Mouse (Mus musculus) heart, postnatal 0 days (tissue): Measurements from ENCODE around the gene Irx5. TPM values are rescaled to one million over a fixed set of nuclear protein-coding genes. Genes with fewer than 3 reads are reported as not detected.

Experiments
- ATAC-seq: fragments of 200-750 bp; cut with Nextera tagmentation; 2 replicates; pipeline ENCODE4 v1.8.0; 2017; ENCODE audit warnings: low read depth, moderate number of reproducible peaks, moderate library complexity; ENCODE audit not compliant: insufficient read depth
- DNase-seq: peaks from one replicate; pipeline ENCODE4 v3.0.0-alpha.2; 2016; ENCODE audit warnings: low spot score
- H3K27ac ChIP-seq: fragments of 300-500 bp; sonication (generic); 2 replicates; pipeline ENCODE4 v1.5.1; 2014; ENCODE audit warnings: low read depth, mild to moderate bottlenecking
- H3K27me3 ChIP-seq: fragments of 300-500 bp; sonication (generic); 2 replicates; pipeline ENCODE4 v1.6.1; 2014; ENCODE audit warnings: low read length, mixed read lengths; ENCODE audit not compliant: control insufficient read depth, insufficient read depth
- H3K36me3 ChIP-seq: fragments of 300-500 bp; sonication (generic); replicated peaks from 2 replicates; pipeline ENCODE4 v1.6.1; 2014; ENCODE audit warnings: low read length, mixed read lengths; ENCODE audit not compliant: control insufficient read depth, insufficient read depth
- H3K4me1 ChIP-seq: fragments of 300-500 bp; sonication (generic); 2 replicates; pipeline ENCODE4 v1.6.1; 2014; ENCODE audit warnings: antibody characterized with exemption; ENCODE audit not compliant: control insufficient read depth, insufficient read depth
- H3K4me2 ChIP-seq: fragments of 300-500 bp; sonication (generic); 2 replicates; pipeline ENCODE4 v1.6.1; 2014; ENCODE audit warnings: low read depth, mild to moderate bottlenecking, low read length, moderate library complexity
- H3K4me3 ChIP-seq: fragments of 300-500 bp; sonication (generic); 2 replicates; pipeline ENCODE4 v1.5.1; 2014; ENCODE audit warnings: low read depth, low read length
- H3K9ac ChIP-seq: fragments of 300-500 bp; sonication (generic); replicated peaks from 2 replicates; pipeline ENCODE4 v1.6.1; 2014; ENCODE audit warnings: low read depth, low read length, mixed read lengths
- H3K9me3 ChIP-seq: fragments of 300-500 bp; sonication (generic); replicated peaks from 2 replicates; pipeline ENCODE4 v1.6.1; 2016; ENCODE audit warnings: low read length; ENCODE audit not compliant: control insufficient read depth
- CTCF ChIP-seq: IDR thresholded peaks from 2 replicates; pipeline ENCODE4 v1.5.1; 2016; ENCODE audit warnings: antibody characterized with exemption, control low read depth, low read depth
- EP300 ChIP-seq: IDR thresholded peaks from 2 replicates; pipeline ENCODE4 v1.6.1; 2016; ENCODE audit warnings: antibody characterized with exemption, low read depth
- WGBS: fragments of 180-500 bp; shearing (Covaris S2); extraction: QIAGEN DNeasy Blood & Tissue Kit; methylation state at CpG from one replicate; pipeline ENCODE4 v1.1.7; 2014; 5-methylcytosine and 5-hydroxymethylcytosine counted together
- polyA plus RNA-seq: library from polyadenylated mRNA; unstranded; fragments of >200 nt; fragmentation: Nextera tagmentation; extraction: Ambion mirVana; gene quantifications from 2 replicates; pipeline ENCODE4 v1.2.1, GENCODE M21; 2015
- total RNA-seq: library from RNA; depleted of rRNA; stranded (reverse); fragments of >200 nt; gene quantifications from 2 replicates; pipeline ENCODE4 v1.2.3, GENCODE M21; 2014; ENCODE audit warnings: low replicate concordance

Gene Irx5
- total and polyA plus RNA-seq, 2 experiments from 2014 or later, result 7.3 to 18.6 TPM

DNA sequence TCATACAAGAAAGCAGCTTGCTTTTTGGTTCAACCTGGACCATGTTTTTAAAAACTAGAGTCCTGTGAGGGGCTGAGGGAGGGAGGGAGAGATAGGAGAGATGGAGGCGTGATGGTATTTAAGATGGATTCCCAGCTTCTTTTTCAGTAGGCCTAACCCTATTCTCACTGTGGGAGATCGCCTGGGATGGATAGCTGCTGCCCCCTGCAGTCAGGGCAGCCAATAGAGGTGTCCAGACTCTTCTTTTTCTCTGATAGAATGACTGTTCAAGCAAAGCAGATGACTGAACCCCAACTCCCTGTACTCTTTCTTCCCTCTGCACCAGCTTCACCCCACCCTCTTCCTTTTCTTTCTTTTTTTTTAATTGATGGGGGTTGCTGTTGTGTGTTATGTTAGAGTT, 23.1 kb downstream of the Irx5 start:
- Histone ChIP-seq H3K27ac (no peak overlapping the region), H3K4me2 (no peak overlapping the region), H3K36me3 (no peaks in the 10 kb centered on the region), H3K4me3 (no peak overlapping the region), H3K4me1 (no peaks in the 10 kb centered on the region), H3K9me3 (no peaks in the 10 kb centered on the region), H3K9ac (no peak overlapping the region), H3K27me3 (0 out of 2 replicates have a peak, but pooled peaks cover 7% of the 10 kb centered on the region)
- 33% methylated on average over 2 of the region's 2 CpGs for WGBS
- TF ChIP-seq EP300 (no peak), CTCF (peak; percentile 32)
- DNase-seq (no peak), ATAC-seq (no peak)

DNA sequence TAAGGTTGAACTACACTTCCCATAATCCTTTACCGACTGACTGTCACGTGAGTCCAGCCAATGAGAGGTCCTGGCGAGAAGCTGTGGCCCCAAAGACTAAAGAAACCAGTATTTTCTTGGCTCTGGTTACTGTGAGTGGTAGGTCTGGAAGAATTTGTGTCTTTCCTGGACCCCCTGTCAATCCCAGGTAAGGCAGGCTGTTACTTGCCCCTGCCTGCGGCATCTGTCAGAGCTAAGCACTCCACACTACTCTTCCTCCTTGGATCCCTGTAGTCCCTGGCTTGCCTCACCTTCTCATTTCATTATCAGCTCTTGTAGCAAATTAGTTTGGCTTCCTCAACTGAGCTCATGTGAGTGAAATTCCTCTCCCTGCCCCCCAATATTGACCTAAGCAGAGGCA, 30.5 kb downstream of the Irx5 start:
- TF ChIP-seq EP300, result no peak
- TF ChIP-seq CTCF, result no peak
- H3K27me3 ChIP-seq, result no peaks in the 10 kb centered on the region
- no peak overlapping the region for H3K4me2 ChIP-seq
- H3K4me1 ChIP-seq, result no peaks in the 10 kb centered on the region
- H3K9me3 ChIP-seq, result no peaks in the 10 kb centered on the region
- ATAC-seq (no peak), DNase-seq (no peak)
- H3K9ac ChIP-seq, result no peak overlapping the region
- 78% methylated on average over 4 of the region's 4 CpGs for WGBS
- H3K27ac ChIP-seq, result no peak overlapping the region
- H3K4me3 ChIP-seq, result no peak overlapping the region
- H3K36me3 ChIP-seq, result no peaks in the 10 kb centered on the region

DNA sequence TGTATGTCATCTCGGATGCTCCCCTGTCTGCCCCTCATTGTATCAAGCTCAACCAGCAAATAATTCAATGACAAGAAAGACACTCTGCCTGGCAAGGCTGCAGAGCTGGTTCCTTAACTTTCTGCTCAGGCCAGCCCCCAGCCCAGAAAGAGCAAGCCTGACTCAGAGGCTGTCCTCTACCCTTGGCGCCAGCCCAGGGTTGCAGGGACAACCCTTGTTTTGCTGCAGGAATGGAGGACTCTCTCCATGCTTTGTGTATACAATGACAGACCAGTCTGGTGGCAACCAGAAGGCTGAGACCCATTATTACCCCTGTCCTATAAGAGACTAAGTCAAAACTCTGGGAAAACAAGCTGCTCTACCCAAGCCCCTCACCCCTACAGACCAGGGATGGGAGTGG, 46.8 kb downstream of the Irx5 start:
- Histone ChIP-seq H3K27ac (no peak overlapping the region), H3K27me3 (no peaks in the 10 kb centered on the region), H3K4me3 (no peak overlapping the region), H3K4me2 (no peak overlapping the region), H3K9me3 (no peaks in the 10 kb centered on the region), H3K4me1 (no peaks in the 10 kb centered on the region), H3K36me3 (no peaks in the 10 kb centered on the region), H3K9ac (no peak overlapping the region)
- WGBS, result 75% methylated on average over 2 of the region's 2 CpGs
- no peak for ATAC-seq
- DNase-seq, result no peak
- no peak for TF ChIP-seq CTCF
- TF ChIP-seq EP300, result no peak

DNA sequence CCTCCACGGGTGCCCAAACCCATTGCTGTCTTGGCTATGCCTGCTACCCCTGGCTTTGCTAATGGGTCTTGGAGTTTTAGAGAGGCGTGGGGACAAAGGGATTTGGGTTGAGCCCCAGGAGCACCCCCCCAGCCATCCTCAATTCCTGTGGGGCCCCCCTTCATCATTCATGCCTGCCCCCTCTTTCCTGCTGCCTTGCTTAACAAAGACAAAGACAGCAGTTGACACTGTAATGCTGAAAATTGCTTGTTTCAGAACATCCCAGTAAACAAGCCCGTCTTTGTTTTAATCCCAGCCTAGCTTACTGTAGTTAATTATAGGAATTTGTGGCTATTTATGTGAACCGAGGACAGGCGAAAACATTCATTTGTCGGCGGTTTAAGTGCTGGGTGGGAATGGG, 50.7 kb downstream of the Irx5 start:
- no peak for DNase-seq
- Histone ChIP-seq H3K9ac (no peak overlapping the region), H3K4me1 (no peaks in the 10 kb centered on the region), H3K27ac (no peak overlapping the region), H3K36me3 (no peaks in the 10 kb centered on the region), H3K9me3 (no peaks in the 10 kb centered on the region), H3K4me3 (no peak overlapping the region), H3K4me2 (no peak overlapping the region), H3K27me3 (no peaks in the 10 kb centered on the region)
- ATAC-seq, result no peak
- 72% methylated on average over 7 of the region's 7 CpGs for WGBS
- no peak for TF ChIP-seq CTCF

DNA sequence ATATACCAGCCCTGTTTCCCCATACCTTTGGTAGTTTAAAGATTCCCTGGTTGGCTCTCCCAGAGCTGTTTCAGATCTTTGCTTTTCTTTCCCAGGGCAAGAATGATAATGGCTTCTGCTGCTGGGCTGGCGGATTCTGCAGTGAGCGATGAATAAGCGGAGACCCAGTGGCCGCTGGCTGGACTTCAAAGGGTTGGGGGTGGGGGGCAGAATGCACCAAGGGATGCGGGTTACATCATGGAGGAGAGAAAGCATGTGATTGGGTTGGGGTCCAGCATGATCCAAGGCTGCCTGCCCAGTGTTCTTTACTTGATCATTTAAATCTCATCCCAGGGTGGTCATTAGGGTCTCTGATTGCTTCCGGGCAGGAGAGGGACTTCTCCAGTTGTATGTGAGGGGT, 56.2 kb downstream of the Irx5 start:
- Histone ChIP-seq H3K9me3 (no peaks in the 10 kb centered on the region), H3K27me3 (no peaks in the 10 kb centered on the region), H3K36me3 (no peaks in the 10 kb centered on the region), H3K9ac (no peak overlapping the region), H3K4me2 (no peak overlapping the region), H3K4me1 (no peaks in the 10 kb centered on the region), H3K4me3 (no peak overlapping the region), H3K27ac (no peak overlapping the region)
- TF ChIP-seq CTCF (no peak), EP300 (no peak)
- WGBS, result 75% methylated on average over 6 of the region's 6 CpGs
- ATAC-seq, result no peak
- DNase-seq, result no peak

DNA sequence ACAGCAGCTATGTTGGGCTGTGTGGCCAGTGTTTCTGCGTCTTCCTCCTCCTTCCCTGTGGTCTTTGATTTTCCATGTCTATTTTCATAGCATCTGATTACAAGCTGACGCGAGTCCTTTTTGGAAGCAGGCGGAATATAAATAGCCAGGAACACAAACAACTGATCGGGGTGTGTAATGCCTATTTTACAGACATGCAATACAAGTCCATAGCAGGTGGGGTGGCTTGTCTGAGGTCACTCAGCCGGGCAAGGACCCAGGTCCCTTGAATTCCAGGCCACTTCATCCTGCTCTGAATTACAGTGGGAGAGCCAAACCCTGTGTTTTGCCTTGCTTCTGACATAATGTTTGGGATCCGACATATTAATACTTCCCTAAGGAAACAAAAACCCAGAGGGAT, 63.2 kb downstream of the Irx5 start:
- H3K4me1 ChIP-seq, result no peaks in the 10 kb centered on the region
- no peak for ATAC-seq
- peaks cover 3% of the 10 kb centered on the region; the same call in 1 of the 2 replicates for H3K27me3 ChIP-seq
- H3K4me3 ChIP-seq, result no peak overlapping the region
- no peak for DNase-seq
- H3K9me3 ChIP-seq, result no peaks in the 10 kb centered on the region
- no peaks in the 10 kb centered on the region for H3K36me3 ChIP-seq
- WGBS, result 48% methylated on average over 7 of the region's 7 CpGs
- H3K9ac ChIP-seq, result no peak overlapping the region
- TF ChIP-seq EP300, result no peak
- no peak for TF ChIP-seq CTCF
- no peak overlapping the region for H3K27ac ChIP-seq
- H3K4me2 ChIP-seq, result no peak overlapping the region
